Mouse (Mus musculus) urinary bladder, postnatal 4 days (tissue): ENCODE results near the gene Tas2r119.
"Not testable (repeated sequence)": the region's sequence is repeated elsewhere in the genome, so short reads cannot be mapped to it uniquely, and the experiment has no call there.

Experiments
- DNase-seq, 2 experiments: peaks; one replicate each; pipeline ENCODE4 v3.0.0; 2021 to 2022; ENCODE audit warnings: low spot score in 2 of 2

Gene Tas2r119

DNA sequence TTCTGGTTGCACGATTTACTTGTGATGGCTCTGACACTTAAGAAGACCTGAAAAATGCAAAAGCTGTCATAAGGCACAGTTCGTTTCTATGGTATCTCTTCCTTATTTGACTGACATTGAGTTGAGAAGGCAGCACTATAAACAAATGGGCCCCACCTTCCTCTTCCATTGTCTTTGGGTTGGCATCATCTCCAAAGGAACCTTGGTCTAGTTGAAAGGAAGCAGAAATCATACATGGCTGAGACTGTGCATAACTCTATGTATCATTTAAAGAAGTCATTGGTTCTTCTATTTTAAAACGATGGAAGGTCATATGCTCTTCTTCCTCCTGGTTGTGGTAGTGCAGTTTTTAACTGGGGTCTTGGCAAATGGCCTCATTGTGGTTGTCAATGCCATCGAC is at the start of gene Tas2r119:
TSS of gene Tas2r119 (plus strand) at position 301 of the 400 bp plus-strand sequence.
- DNase-seq, result no peak

DNA sequence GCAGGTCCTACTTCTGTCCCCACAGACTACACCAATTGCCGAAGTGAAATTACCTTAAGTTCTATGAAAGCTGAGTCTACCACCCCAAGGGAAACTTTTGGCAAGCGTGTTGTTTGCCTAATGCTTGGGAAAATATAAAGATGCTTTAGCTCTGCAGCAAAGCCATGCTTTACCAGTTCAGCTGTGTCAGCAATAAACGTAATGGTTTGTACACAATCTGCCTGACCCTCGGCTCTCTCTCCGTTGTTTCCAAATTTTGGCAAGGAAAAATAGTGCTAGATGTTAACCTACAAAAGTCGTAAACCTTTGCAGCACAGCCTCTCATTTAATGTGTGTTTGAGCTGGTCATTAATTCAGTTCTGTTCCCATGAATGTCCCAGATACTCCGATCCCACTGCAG is 44.8 kb upstream of the Tas2r119 start:
- no peak for DNase-seq

DNA sequence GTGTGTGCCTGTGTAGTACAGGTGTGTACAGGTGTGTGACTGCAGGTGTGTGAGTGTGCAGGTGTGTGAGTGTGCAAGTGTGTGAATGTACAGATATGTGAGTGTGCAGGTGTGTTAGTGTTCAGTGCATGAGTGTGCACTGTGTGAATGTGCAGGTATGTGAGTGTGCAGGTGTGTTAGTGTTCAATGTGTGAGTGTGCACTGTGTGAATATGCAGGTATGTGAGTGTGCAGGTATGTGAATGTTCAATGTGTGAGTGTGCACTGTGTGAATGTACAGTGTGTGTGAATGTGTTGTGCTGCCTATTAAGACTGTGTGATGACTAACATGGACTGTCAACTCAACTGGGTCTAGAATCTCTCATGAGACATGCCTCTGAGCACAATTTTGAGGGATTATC is 35.4 kb upstream of the Tas2r119 start:
- DNase-seq, result no peak

DNA sequence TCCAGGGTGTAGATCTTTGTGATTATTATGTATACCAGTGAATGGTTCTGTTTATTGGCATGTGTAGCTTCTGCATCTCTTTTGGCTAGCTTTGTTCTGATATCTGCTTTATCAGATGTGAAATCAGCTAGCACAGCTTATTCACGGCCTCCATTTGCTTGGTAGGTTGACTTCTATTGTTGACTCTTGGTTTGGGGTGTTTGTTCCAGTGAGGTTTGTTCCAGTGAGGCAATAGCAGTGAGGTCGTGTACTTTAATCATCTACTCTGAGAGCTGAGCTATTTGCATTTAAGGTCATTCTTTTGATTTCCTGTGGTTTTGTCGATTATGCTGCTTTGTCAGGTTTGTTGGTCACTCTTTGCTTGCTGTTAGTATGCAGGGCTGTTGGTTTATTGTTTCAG is 32.8 kb upstream of the Tas2r119 start:
- no peak for DNase-seq

DNA sequence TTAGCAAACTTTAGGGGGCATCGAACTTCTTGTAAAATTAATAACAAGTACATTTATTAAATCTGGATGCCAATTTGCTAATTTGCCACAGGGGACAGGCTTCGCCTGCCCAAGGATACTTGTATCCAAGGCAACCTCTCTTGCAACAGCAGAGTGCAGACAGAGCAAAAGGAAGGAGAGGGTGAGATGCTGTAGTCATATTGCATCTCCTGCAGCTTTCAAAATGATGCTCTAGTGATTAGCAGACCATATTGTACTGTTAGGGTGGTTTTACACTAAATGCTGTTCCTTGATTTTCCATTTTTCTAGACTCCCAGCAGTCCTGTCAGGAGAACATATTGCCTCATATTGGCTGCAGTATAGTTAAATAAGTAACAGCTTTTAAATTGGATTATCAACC is 23.7 kb upstream of the Tas2r119 start:
- no peak for DNase-seq

DNA sequence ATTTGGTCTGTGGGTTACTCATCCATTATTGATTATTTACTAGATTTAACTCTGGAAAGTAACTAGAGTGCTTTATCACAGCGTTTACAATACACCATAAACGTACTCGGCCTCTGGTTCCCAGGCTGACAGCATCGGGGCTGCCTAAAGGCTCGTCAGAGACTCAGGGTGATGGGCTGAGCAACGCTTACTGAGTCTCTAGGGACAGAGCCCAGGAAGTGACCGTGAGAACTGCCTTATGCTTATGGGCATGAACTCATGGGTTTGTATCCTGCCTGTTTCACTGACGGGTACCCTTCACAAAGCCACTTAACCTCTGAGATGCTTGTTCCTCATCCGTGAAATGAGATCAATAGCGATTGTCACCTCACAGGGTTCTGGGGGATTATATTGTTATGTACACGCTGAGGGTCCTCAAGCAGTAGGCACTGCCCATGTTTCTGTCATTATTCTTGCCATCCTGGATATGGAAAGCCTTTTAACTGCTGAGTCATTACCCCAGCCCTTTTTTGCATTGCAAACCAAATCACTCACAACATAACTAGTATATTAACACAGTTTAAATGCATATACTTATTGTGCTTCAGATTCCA is 23.1 kb upstream of the Tas2r119 start:
- no peak for DNase-seq

DNA sequence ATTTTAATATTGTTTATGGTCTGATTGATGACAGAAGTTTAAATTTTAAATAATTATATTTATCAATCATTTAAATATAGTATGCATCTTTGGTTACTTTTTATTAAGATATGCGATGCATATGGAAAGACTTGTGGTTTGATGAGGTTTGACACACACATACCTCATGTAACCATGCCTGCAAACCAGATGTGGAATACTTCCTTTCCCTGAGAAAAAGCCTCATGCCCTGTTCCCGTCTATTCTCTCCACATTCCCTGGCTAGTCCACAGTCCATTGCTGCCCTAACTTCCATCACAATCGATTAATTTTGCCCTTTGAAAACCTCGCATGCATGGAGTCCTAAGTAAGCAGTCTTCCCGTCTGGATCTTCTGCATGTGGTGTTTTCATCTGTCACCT is 21.0 kb upstream of the Tas2r119 start:
- no peak for DNase-seq

DNA sequence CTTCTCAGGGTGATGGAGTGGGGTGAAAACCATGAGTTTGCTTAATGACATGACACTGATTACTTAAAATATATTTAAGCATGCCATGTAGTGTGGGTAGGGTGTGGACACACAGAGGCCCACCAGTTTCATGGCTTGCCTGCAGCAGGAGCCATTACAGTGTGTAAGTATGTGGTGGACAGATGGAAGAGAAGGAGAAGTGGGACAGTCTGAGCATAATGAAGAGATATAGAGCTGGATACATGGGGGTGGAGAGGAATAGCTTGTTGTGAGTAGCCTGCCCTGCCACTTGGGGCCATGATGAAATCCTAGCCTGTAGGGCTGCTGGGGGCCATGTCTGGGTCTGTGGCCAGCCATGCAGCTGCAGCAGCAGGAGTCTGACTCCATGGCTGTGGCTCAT is 16.8 kb upstream of the Tas2r119 start:
- no peak for DNase-seq

DNA sequence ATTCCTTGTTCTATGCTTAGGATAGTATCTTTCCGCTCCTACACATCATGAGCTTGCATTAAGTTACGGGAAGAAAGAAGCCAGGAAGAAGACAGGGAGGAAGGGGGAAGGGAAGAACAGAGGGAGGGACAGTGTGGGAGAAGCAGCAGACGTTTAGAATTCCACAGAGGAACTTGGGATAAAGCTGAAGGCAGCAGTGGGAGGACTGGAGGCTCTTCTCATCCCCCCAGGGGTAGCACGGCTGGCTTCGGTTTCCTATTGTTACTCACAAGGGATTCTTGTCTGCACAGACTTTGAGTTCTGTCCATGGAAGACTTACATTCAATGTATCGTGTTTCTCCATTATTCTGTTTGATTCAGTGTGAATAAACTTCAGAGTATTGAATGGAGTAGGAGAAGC is 5.3 kb upstream of the Tas2r119 start:
- DNase-seq, result no peak

DNA sequence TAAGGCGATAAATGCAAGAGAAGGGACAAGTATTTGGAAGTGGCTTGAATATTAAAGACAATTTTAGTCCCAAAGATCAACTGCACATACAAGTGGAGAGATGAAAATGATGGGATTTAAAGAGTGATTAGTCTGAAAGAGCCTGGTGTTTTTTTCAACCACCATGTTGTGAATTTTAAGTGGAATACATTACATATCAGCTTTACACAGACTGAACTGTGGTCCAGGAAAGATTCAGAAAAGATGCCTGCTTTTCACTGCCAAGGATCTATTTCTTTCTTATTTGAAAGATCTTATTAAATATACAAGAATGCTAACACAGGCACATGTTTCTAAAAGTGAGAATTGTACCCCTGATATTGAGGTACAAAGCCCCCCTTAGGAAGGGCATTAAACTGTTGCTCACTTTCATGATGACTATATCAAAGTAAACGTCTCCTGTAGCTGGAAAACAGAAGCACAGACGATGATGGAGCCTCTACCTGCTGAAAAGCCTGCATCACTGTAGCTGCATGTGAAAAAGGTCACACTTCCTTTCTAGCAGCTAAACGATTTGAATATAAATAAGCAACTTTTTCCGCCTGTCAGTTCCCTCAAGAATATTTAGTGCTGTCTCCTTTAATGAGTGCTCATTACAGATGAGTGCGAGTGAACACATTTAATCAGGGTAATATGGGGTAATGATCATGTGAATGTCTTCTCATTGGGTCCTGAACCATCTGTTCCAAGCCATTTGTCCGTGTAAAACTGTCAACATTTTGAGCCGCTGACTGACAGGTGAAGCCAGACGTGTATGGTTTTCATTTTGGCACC is 4.7 kb upstream of the Tas2r119 start:
- DNase-seq, result no peak

DNA sequence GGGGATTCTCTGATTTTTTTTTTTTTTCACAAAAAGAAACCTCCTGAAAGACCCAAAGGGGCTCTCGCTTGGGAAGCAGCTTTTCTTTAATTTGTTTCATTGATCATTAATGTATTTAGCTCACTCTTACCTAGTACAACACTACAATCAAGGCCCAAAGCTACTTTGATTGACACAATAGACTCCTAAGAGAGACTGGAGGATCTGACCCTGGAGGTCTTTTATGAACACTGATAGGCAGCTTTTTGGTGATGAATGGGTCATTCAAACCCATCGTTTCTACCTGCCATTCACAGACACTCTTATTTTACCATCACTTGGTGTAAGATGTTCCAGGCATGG is 4.1 kb upstream of the Tas2r119 start:
- DNase-seq, result no peak

DNA sequence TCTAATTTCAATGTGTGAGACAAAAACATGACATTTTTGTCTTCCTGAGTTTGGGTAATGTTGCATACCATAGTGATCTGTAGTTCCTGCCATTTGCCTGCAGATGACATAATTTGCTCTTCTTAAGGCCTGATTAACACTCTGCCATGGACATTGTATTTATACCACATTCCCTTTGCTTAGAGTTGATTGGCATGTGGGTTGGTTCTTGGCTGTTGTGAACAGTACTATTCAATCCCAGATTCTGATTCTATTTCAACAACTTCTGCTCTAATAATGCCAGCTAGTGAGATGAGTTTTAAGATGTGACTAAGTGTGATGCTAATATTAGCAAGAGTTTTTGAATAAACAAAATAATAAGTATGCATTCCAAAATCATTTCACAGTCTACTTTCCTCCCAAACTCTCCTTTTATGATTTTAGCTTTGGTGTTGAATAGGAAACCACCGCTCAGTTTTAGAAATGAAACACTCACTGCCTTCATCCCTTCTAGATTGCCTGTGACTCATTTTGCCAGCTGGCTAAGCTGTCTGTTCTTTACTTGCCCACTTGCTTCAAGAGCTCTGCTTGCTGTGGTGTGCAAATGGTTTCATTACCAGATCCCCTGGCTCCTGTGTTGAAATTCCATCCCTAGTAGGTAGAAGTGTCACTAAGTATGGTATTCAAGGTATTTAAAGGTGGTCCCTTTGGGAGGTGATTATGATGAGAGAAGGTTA is 3.1 kb downstream of the Tas2r119 start:
- no peak for DNase-seq

DNA sequence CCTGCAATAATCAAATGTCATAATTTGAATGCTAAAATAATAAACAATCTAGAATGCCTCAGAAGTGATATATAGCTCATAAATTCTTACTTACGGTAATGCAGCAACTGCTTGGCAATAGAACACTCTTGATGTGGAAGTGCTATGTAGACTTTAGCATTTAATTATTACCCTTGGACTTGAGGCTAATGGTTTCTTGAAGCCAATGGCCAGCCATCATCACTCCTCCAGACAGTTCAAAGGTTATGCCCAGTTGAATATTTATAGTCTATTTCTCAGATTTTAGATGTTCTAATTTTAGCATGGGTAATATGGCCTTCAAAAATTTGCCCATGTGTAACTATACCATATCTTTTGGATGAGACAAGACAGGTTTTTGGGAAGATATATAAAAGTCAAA is 4.9 kb downstream of the Tas2r119 start:
- DNase-seq, result no peak

DNA sequence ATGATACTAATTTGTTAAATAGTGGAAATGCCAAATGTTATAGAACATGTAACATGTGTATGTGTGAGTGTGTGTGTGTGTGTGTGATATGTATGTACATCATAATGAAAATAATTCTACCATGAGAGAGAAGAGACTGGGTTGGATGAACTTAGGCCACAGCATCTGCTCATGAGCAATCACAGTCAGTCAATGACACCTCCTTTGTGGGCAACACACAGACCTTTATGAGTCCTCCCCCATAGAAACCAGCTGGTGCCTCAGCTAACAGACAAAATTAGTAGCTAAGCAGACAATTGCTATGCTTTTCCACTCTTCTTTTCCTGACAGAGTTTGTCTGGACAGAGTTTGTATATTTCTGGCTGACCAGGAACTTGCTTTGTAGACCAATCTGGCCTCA is 7.9 kb downstream of the Tas2r119 start:
- DNase-seq, result no peak

DNA sequence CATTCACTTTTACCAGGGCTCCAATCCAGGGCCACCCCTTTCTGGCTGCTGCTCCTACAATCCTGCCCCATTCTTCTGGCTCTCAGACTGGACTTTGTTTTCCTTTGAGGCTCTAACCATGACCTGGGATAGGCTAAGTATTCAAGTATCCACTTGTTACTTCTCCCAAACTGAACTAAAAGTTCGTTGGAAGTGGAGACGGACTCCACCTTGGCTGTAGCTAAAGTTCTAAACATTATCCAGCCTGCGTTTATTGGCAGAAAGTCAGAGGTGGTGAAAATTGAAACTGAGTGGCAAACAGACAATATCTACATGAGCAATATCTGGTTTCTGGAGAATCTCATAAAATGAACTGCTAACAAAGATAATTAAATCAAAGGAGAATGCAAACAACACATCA is 12.8 kb downstream of the Tas2r119 start:
- DNase-seq, result no peak

DNA sequence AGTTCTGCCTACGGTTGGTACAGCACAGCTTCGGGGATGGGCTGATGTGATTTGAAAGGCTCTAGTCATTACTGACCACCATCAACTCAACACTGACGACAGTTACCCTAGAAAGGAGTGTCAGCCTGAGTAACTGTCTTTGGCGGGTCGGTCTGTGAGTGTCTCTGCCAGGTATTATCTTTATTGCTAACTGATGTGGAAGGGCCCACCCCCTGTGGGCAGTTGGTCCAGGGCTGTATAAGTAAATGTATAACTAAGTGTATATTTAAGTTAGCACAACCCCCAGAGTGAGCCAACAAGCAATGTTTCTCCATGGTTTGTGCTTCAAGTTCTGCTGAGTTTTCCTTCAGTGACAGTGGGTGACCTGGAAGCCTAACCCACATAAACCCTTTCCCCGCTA is 13.3 kb downstream of the Tas2r119 start:
- DNase-seq, result no peak

DNA sequence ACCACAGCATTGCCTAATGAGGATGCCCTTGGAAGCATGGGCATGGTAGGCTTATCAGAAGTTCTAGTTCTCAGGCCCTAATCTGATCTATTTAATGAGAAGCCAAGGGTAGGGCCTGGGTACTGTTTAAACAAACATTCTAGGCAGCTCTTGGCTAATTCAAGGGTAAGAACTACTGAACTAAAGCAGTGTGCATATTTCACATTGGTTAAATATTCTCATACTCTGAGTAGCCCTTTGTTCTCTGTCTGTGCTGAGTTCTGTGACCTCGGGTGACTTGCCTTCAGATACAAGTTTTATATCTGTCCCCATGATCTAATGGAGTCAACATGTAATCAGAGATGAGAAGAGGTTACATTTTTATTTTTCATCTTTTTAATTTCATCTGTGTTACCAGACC is 15.9 kb downstream of the Tas2r119 start:
- no peak for DNase-seq

DNA sequence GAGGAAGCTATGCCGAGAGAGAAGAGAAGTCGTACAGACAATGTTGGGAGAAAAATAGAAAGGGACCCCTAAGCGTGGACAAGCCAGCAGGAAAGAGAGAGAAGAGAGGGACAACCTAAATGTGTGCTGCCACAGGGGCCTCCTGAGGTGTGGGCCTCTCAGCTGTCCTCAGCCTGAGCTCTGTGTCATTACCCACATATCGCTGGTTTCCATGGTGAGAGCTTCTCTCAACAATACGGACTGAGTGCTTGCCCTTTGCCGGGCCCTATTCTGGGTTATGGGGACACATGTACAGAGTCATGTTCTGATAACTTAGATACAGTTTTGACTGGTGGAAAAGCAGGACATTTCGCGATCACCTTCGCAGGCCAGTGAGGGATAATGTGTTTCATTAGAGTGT is 21.0 kb downstream of the Tas2r119 start:
- no peak for DNase-seq

DNA sequence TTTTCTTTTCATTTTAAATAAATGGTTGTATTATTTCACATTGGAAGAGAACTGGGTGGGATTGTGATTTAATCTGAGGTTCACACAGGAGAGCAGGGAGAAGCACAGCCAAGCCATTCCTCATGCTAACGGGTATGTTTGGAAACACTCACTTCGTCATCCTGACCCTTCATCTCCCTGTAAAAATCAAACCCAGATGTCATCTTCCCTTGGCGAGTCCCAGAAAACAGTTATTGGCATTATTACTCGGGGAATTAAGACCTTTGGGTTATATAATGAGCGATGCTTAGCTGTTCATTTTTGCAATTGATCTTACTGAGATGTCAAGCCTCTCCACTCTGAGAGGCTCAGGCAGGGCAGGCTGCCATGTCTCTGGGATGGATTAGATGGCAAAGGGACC is 21.5 kb downstream of the Tas2r119 start:
- DNase-seq, result no peak

DNA sequence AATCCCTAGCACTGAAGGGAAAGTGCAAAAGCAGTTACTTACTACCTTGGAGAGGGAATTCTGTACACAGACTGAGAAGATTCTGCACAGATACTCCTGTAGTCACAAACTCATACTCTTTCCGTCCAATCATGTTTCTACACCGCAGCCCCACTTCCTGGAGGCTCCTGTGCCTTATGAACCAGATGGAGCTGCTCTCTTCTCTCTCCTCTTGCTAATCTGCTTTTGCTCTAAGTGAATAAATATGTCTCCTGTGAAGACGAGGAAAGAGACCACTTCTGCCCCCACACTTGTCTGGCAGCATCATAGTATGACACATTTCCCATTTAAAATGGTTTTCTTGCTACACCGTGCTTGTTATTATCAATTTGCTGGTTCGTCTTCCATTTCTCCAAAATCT is 26.2 kb downstream of the Tas2r119 start:
- no peak for DNase-seq

DNA sequence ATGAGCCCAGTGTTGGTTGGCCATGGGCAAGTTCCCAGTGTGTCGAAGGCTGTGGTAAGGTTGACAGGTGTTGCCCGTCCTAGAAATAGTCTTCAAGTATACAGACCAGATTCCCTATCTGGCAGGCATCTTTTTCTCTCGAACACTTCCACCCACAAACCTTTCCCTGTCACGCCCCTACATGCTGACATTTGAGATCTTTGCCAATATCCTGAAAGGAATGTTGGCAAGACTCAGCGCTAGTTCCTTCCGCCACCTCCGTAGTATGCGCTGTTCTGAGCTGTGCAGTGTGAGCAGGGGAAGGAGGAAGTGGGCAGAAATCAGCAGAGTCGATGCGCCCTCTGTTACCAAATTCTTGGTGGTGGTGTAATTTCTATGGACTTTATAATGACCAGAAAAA is 27.8 kb downstream of the Tas2r119 start:
- no peak for DNase-seq

DNA sequence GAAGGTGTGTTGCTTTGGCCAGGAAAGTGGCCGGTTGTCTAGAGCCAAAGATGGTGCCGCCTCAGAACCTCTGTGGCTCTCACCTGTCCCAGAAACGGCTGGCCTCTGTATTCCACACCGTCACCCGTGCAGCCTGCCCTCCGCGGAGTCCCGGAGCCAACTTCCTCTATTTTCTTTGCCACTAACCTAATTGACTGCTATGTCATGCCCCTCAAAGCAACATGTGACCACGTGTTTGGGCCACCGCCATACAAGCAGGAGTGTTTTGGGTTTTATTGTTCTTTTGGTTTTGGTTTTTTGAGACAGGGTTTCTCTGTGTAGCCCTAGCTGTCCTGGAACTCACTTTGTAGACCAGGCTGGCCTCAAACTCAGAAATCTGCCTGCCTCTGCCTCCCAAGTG is 37.6 kb downstream of the Tas2r119 start:
- not testable (repeated sequence) for DNase-seq

DNA sequence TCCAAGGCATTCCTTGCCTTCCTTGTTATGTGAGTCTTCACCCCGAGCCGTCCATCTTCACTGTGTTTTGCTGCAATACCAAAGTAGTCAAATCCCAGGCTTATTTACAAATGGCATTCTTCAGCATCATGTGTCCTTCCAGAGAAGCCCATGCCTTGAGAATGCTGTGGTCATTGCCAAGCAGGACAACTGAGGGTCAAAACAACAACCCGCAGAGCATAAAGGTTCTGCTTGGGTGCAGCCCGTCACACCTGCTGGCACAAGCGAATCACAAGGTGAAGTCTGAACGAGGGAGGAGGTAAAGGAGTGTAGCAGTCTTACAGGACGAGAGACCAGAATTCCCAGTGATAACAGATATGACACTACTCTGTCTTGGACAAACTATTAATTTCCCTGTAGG is 45.9 kb downstream of the Tas2r119 start:
- DNase-seq, result no peak
